Mouse (Mus musculus): ENCODE results near the gene Kbtbd8. TPM values are rescaled to one million over a fixed set of nuclear protein-coding genes. Genes with fewer than 3 reads are reported as not detected.

The Kbtbd8 gene
- total and polyA plus RNA-seq, 3 experiments, result 0.45 to 2.4 (median 2.2) TPM

DNA sequence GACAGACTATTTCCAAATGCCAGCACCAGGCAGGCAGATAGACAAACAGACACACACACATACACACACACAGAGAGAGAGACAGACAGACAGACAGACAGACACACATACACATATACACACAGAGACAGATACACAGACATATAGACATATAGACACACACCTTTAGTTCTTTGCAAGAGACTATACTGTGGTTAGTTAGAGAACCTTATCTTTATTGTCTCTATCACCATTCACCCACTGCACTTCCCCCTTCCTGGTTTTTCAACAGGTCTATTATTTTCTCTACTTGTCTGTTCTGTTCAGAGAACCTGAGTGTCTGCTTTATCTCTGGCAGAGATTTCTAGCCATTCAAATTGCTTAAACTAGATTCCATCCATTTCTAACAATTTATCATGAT, 48.6 kb downstream of the Kbtbd8 start:
- H3K79me2 ChIP-seq (replicated peaks; ENCODE audit: control insufficient read depth, insufficient read depth, low read length), result no peaks in the 10 kb centered on the region
- intact Hi-C loops (cut with DNase I), result no loop called here
- H3K4me1 ChIP-seq (ENCODE audit: control insufficient read depth, insufficient read depth, low read length), result no peaks in the 10 kb centered on the region
- no peak for DNase-seq
- TF ChIP-seq POLR2A (IDR thresholded peaks at IDR 0.05; ENCODE audit: insufficient read depth, low read depth, low read length), result no peak
- no peak for TF ChIP-seq EP300 (IDR thresholded peaks at IDR 0.05; ENCODE audit: insufficient read depth, low read depth, low read length)
- TF ChIP-seq CTCF (IDR thresholded peaks at IDR 0.05), result no peak
- H3K9ac ChIP-seq (ENCODE audit: low read depth, low read length), result no peak overlapping the region
- no peaks in the 10 kb centered on the region for H3K27me3 ChIP-seq (ENCODE audit: control insufficient read depth, insufficient read depth, low read length)
- H3K36me3 ChIP-seq (ENCODE audit: control insufficient read depth, insufficient read depth, low read length), result no peaks in the 10 kb centered on the region
- H3K27ac ChIP-seq, result no peak overlapping the region
- H3K4me3 ChIP-seq, result no peak overlapping the region

GRCm38 (mm10) chr6:95167668-95168227, 50.7 kb downstream of the Kbtbd8 start:
- TF ChIP-seq CTCF (IDR thresholded peaks at IDR 0.05), result no peak
- TF ChIP-seq EP300 (IDR thresholded peaks at IDR 0.05; ENCODE audit: insufficient read depth, low read depth, low read length), result no peak
- WGBS, result 15% methylated on average over 5 of the region's 5 CpGs
- DNase-seq, result no peak

DNA sequence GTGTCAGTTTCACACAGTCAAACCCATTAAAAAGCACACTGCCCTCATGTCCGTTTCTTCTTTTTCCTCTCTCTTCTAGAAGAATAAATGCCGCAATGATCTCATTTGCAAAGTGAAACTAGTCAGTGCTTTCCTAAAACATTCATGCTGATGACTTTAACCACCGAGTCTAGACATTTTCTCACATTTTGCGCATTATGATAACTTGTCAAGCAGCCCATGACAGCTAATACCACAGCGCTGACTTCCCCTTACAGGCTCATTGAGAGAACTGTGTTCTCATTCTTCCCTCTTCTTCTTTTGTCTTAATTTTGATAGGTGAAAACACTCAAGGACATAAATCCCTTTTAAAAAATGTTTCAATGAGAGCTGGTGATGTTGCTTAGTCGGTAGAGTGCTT, 52.4 kb downstream of the Kbtbd8 start:
- no peak for TF ChIP-seq POLR2A (IDR thresholded peaks at IDR 0.05; ENCODE audit: insufficient read depth, low read depth, low read length)
- no peak for TF ChIP-seq EP300 (IDR thresholded peaks at IDR 0.05; ENCODE audit: insufficient read depth, low read depth, low read length)
- Histone ChIP-seq H3K79me2 (replicated peaks; ENCODE audit: control insufficient read depth, insufficient read depth, low read length) (no peaks in the 10 kb centered on the region), H3K36me3 (ENCODE audit: control insufficient read depth, insufficient read depth, low read length) (no peaks in the 10 kb centered on the region), H3K4me1 (ENCODE audit: control insufficient read depth, insufficient read depth, low read length) (no peaks in the 10 kb centered on the region), H3K4me3 (no peak overlapping the region), H3K27ac (no peak overlapping the region), H3K9ac (ENCODE audit: low read depth, low read length) (no peak overlapping the region), H3K27me3 (ENCODE audit: control insufficient read depth, insufficient read depth, low read length) (no peaks in the 10 kb centered on the region)
- intact Hi-C loops (cut with DNase I), result no loop called here
- no peak for DNase-seq
- WGBS, result 74% methylated on average over 6 of the region's 6 CpGs

More at GRCm38 (mm10) chr6:95167668-95168227, 50.7 kb downstream of the Kbtbd8 start:
- intact Hi-C loops (cut with DNase I), result no loop called here
- Histone ChIP-seq H3K4me1 (ENCODE audit: control insufficient read depth, insufficient read depth, low read length) (no peaks in the 10 kb centered on the region), H3K79me2 (replicated peaks; ENCODE audit: control insufficient read depth, insufficient read depth, low read length) (no peaks in the 10 kb centered on the region), H3K36me3 (ENCODE audit: control insufficient read depth, insufficient read depth, low read length) (no peaks in the 10 kb centered on the region), H3K9ac (ENCODE audit: low read depth, low read length) (no peak overlapping the region), H3K4me3 (no peak overlapping the region), H3K27ac (no peak overlapping the region), H3K27me3 (ENCODE audit: control insufficient read depth, insufficient read depth, low read length) (no peaks in the 10 kb centered on the region)

GRCm38 (mm10) chr6:95174311-95175143, 57.5 kb downstream of the Kbtbd8 start:
- DNase-seq, result no peak
- intact Hi-C loops (cut with DNase I), result no loop called here
- Histone ChIP-seq H3K79me2 (replicated peaks; ENCODE audit: control insufficient read depth, insufficient read depth, low read length) (no peaks in the 10 kb centered on the region), H3K9ac (ENCODE audit: low read depth, low read length) (no peak overlapping the region), H3K4me1 (ENCODE audit: control insufficient read depth, insufficient read depth, low read length) (no peaks in the 10 kb centered on the region), H3K36me3 (ENCODE audit: control insufficient read depth, insufficient read depth, low read length) (no peaks in the 10 kb centered on the region), H3K27me3 (ENCODE audit: control insufficient read depth, insufficient read depth, low read length) (no peaks in the 10 kb centered on the region), H3K27ac (no peak overlapping the region), H3K4me3 (no peak overlapping the region)
- WGBS, result 77% methylated on average over 9 of the region's 9 CpGs
- TF ChIP-seq EP300 (IDR thresholded peaks at IDR 0.05; ENCODE audit: insufficient read depth, low read depth, low read length) (no peak), CTCF (IDR thresholded peaks at IDR 0.05) (no peak), POLR2A (IDR thresholded peaks at IDR 0.05; ENCODE audit: insufficient read depth, low read depth, low read length) (no peak)

Other genes starting within 250 kb of the Kbtbd8 start
- gene Gm10234, start 204.9 kb downstream of the Kbtbd8 start, total RNA-seq (2021), result not detected
- not detected in 2 replicates for gene Gm10234, start 204.9 kb downstream of the Kbtbd8 start, polyA plus RNA-seq (2012; rRNA removed)